Mouse (Mus musculus) lung, embryonic 16.5 days (tissue): ENCODE results near the gene Slc9b1. TPM values are rescaled to one million over a fixed set of nuclear protein-coding genes. Genes with fewer than 3 reads are reported as not detected.

ENCODE experiments used
- ATAC-seq: fragments of 200-750 bp; cut with Nextera tagmentation; 2 replicates; pipeline ENCODE4 v1.8.0; 2017; ENCODE audit warnings: low read depth, mild to moderate bottlenecking, moderate library complexity
- H3K27ac ChIP-seq: fragments of 300-500 bp; sonication (generic); 2 replicates; pipeline ENCODE4 v1.5.1; 2014; ENCODE audit warnings: mild to moderate bottlenecking, control low read depth, low read length
- H3K27me3 ChIP-seq: fragments of 300-500 bp; sonication (generic); 2 replicates; pipeline ENCODE4 v1.6.1; 2014; ENCODE audit warnings: low read depth, low read length, mixed read lengths; ENCODE audit not compliant: control insufficient read depth, insufficient read depth
- H3K36me3 ChIP-seq: fragments of 300-500 bp; sonication (generic); 2 replicates; pipeline ENCODE4 v1.6.1; 2014; ENCODE audit warnings: low read length; ENCODE audit not compliant: control insufficient read depth, insufficient read depth
- H3K4me1 ChIP-seq: fragments of 300-500 bp; sonication (generic); replicated peaks from 2 replicates; pipeline ENCODE4 v1.6.1; 2014; ENCODE audit warnings: low read length, mixed read lengths; ENCODE audit not compliant: control insufficient read depth, insufficient read depth
- H3K4me2 ChIP-seq: fragments of 300-500 bp; sonication (generic); 2 replicates; pipeline ENCODE4 v1.6.1; 2014; ENCODE audit warnings: low read depth, low read length, control low read depth
- H3K4me3 ChIP-seq: fragments of 300-500 bp; sonication (generic); 2 replicates; pipeline ENCODE4 v1.5.1; 2014; ENCODE audit warnings: mild to moderate bottlenecking, low read length, control low read depth
- H3K9ac ChIP-seq: fragments of 300-500 bp; sonication (generic); 2 replicates; pipeline ENCODE4 v1.6.1; 2014; ENCODE audit warnings: low read length, control low read depth
- H3K9me3 ChIP-seq: fragments of 300-500 bp; sonication (generic); 2 replicates; pipeline ENCODE4 v1.6.1; 2016; ENCODE audit warnings: low read length; ENCODE audit not compliant: control insufficient read depth
- WGBS: fragments of 180-500 bp; shearing (Covaris S2); extraction: QIAGEN DNeasy Blood & Tissue Kit; methylation state at CpG from one replicate; pipeline ENCODE4 v1.1.7; 2014; 5-methylcytosine and 5-hydroxymethylcytosine counted together
- polyA plus RNA-seq: library from polyadenylated mRNA; unstranded; fragments of >200 nt; fragmentation: Nextera tagmentation; extraction: Ambion mirVana; gene quantifications from 2 replicates; pipeline ENCODE4 v1.2.1, GENCODE M21; 2015

The Slc9b1 gene
- 0.16 and 0.34 TPM in 2 replicates for polyA plus RNA-seq

GRCm38 (mm10) chr3:135347739-135348264 lies at the start of gene Slc9b1:
Gene Slc9b1, plus strand, starts transcription at chr3:135348029.
- Histone ChIP-seq H3K27ac (no peak within 1 kb of the TSS), H3K4me1 (no peaks in the 10 kb centered on the region), H3K27me3 (no peaks in the 10 kb centered on the region), H3K36me3 (no peaks in the 10 kb centered on the region), H3K9ac (no peak within 1 kb of the TSS), H3K9me3 (no peaks in the 10 kb centered on the region), H3K4me2 (no peak within 1 kb of the TSS), H3K4me3 (no peak within 1 kb of the TSS)
- WGBS, result 64% methylated on average over 14 of the region's 14 CpGs
- ATAC-seq, result no peak

GRCm38 (mm10) chr3:135298560-135298959 lies 49.3 kb upstream of the Slc9b1 start:
- no peak overlapping the region for H3K27ac ChIP-seq
- no peaks in the 10 kb centered on the region for H3K36me3 ChIP-seq
- H3K4me1 ChIP-seq, result no peaks in the 10 kb centered on the region
- no peak overlapping the region for H3K4me2 ChIP-seq
- H3K9me3 ChIP-seq, result no peaks in the 10 kb centered on the region
- H3K4me3 ChIP-seq, result no peak overlapping the region
- no peaks in the 10 kb centered on the region for H3K27me3 ChIP-seq
- ATAC-seq, result no peak
- no peak overlapping the region for H3K9ac ChIP-seq
- 70% methylated on average over 3 of the region's 3 CpGs for WGBS

- no peaks in the 10 kb centered on the region for H3K27me3 ChIP-seq
- H3K9me3 ChIP-seq, result no peaks in the 10 kb centered on the region
- H3K4me1 ChIP-seq, result no peaks in the 10 kb centered on the region
- no peak overlapping the region for H3K4me3 ChIP-seq
- no peak overlapping the region for H3K9ac ChIP-seq
- 53% methylated on average over 6 of the region's 6 CpGs for WGBS
- H3K4me2 ChIP-seq, result no peak overlapping the region
- ATAC-seq, result no peak
- no peak overlapping the region for H3K27ac ChIP-seq
- H3K36me3 ChIP-seq, result no peaks in the 10 kb centered on the region
These were observed 47.7 kb upstream of the Slc9b1 start for GRCm38 (mm10) chr3:135300081-135300480.

- no peaks in the 10 kb centered on the region; the same call in 1 of the 2 replicates for H3K4me1 ChIP-seq
- no peak overlapping the region for H3K9ac ChIP-seq
- H3K27ac ChIP-seq, result no peak overlapping the region
- no peak for ATAC-seq
- no peaks in the 10 kb centered on the region for H3K9me3 ChIP-seq
- H3K4me3 ChIP-seq, result no peak overlapping the region
- H3K36me3 ChIP-seq, result no peaks in the 10 kb centered on the region
- no peaks in the 10 kb centered on the region for H3K27me3 ChIP-seq
- 37% methylated on average over 6 of the region's 6 CpGs for WGBS
- H3K4me2 ChIP-seq, result no peak overlapping the region
These were observed 43.8 kb upstream of the Slc9b1 start for GRCm38 (mm10) chr3:135304060-135304459.

- no peak for ATAC-seq
- H3K4me2 ChIP-seq, result no peak overlapping the region
- no peak overlapping the region for H3K4me3 ChIP-seq
- 29% methylated on average over 9 of the region's 9 CpGs for WGBS
- H3K9ac ChIP-seq, result no peak overlapping the region
- H3K27ac ChIP-seq, result no peak overlapping the region
- no peaks in the 10 kb centered on the region; the same call in 1 of the 2 replicates for H3K4me1 ChIP-seq
- H3K36me3 ChIP-seq, result no peaks in the 10 kb centered on the region
- H3K27me3 ChIP-seq, result no peaks in the 10 kb centered on the region
- no peaks in the 10 kb centered on the region for H3K9me3 ChIP-seq
These were observed 43.3 kb upstream of the Slc9b1 start for GRCm38 (mm10) chr3:135304566-135304965.

- peak; percentile 96 for ATAC-seq
- 9% methylated on average over 27 of the region's 28 CpGs for WGBS
These were observed 40.2 kb upstream of the Slc9b1 start, which contains the start of gene Slc9b2 for GRCm38 (mm10) chr3:135307411-135308259. Gene Slc9b2, plus strand, starts transcription at chr3:135307700.

GRCm38 (mm10) chr3:135312916-135313491 lies 34.8 kb upstream of the Slc9b1 start:
- Histone ChIP-seq H3K4me3 (no peak overlapping the region), H3K27me3 (no peaks in the 10 kb centered on the region), H3K4me2 (no peak overlapping the region), H3K9ac (no peak overlapping the region), H3K27ac (no peak overlapping the region), H3K9me3 (no peaks in the 10 kb centered on the region), H3K4me1 (no peaks in the 10 kb centered on the region), H3K36me3 (no peaks in the 10 kb centered on the region)
- no peak for ATAC-seq
- WGBS, result 33% methylated on average over 2 of the region's 2 CpGs

More at GRCm38 (mm10) chr3:135307411-135308259, 40.2 kb upstream of the Slc9b1 start, which contains the start of gene Slc9b2:
- Histone ChIP-seq H3K4me3 (peak within 1 kb of the TSS; percentile 50), H3K4me2 (peak within 1 kb of the TSS; percentile 80), H3K27me3 (no peaks in the 10 kb centered on the region), H3K36me3 (no peaks in the 10 kb centered on the region), H3K27ac (no peak within 1 kb of the TSS), H3K4me1 (no peaks in the 10 kb centered on the region; the same call in 1 of the 2 replicates), H3K9ac (peak within 1 kb of the TSS; percentile 57), H3K9me3 (no peaks in the 10 kb centered on the region)

GRCm38 (mm10) chr3:135313727-135314126 lies 34.1 kb upstream of the Slc9b1 start:
- Histone ChIP-seq H3K9me3 (no peaks in the 10 kb centered on the region), H3K4me3 (no peak overlapping the region), H3K36me3 (no peaks in the 10 kb centered on the region), H3K9ac (no peak overlapping the region), H3K27ac (no peak overlapping the region), H3K4me1 (no peaks in the 10 kb centered on the region), H3K27me3 (no peaks in the 10 kb centered on the region), H3K4me2 (no peak overlapping the region)
- no peak for ATAC-seq
- 72% methylated on average over 2 of the region's 2 CpGs for WGBS

GRCm38 (mm10) chr3:135314811-135315210 lies 33.0 kb upstream of the Slc9b1 start:
- no peaks in the 10 kb centered on the region for H3K4me1 ChIP-seq
- WGBS, result 49% methylated on average over 2 of the region's 2 CpGs
- H3K9me3 ChIP-seq, result no peaks in the 10 kb centered on the region
- no peak overlapping the region for H3K4me2 ChIP-seq
- H3K27ac ChIP-seq, result no peak overlapping the region
- ATAC-seq, result no peak
- H3K4me3 ChIP-seq, result no peak overlapping the region
- no peaks in the 10 kb centered on the region for H3K36me3 ChIP-seq
- no peaks in the 10 kb centered on the region for H3K27me3 ChIP-seq
- no peak overlapping the region for H3K9ac ChIP-seq
